Mouse (Mus musculus): ENCODE measurements at regions not wholly inside any gene's neighbourhood (a gene's known extent, or its start where the extent isn't known, plus 50 kb on each side); places are given as distances from the start of the nearest gene placed in this dataset.

DNA sequence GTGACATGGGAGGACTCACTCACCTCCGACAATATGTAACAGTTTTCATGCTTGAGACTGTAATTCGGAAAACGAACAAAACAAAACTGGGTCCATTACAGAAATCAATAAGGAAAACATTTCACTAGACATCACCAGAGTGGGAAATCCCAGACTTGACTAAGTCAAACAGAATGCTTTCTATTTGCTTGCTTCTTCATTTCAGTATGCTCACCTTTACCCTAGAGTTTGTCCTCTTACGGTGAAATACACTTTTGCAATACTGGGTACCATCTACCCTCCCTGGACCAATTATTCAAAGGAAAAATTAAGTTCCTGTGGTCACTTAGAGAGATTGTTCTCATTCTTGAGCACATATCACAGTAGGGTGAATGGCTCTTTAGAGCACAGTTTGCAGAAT, 613.4 kb upstream of the 4930412O13Rik start:
- no peak for ATAC-seq (replicated peaks; ENCODE audit: insufficient number of reproducible peaks, low FRiP score, low TSS enrichment, poor library complexity, severe bottlenecking)

DNA sequence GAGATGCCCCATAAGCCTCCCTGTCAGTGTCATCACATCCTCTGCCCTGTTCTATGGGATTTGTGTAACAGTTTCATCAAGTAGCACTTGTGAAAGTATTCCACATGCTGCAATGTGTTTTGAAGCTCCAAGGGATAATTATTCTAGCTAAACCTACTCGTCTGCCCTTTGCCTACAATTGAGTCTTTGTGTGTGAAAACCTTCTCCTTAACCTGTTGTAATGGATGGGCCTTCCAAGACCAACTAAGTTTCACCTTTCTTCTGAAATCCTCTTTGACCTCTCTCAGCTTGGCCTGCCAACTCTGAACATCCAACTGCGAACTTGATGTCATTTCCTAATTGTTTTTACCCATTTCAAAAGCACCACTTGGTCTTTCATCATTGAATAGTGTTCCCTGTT, 597.6 kb upstream of the 4930412O13Rik start:
- ATAC-seq (replicated peaks; ENCODE audit: insufficient number of reproducible peaks, low FRiP score, low TSS enrichment, poor library complexity, severe bottlenecking), result no peak

DNA sequence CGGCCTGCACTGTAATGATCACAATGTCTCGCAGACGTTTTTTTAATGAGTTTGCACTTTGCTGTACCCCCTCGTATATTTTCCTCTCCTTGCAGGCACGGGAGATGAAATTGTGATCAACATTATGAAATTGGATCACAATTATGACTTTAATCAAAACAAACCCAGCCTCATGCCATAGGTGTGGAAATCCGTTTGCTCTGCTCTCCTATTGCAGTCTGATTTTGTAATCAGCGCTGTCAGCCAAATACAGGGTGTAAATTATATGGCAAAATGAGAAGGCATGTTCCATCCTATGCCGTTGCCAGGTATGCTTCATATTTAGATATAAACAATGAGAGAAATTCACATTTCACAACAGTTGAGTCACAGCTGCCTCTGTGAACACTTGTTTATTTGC, 595.3 kb upstream of the 4930412O13Rik start:
- ATAC-seq (replicated peaks; ENCODE audit: insufficient number of reproducible peaks, low FRiP score, low TSS enrichment, poor library complexity, severe bottlenecking), result no peak

DNA sequence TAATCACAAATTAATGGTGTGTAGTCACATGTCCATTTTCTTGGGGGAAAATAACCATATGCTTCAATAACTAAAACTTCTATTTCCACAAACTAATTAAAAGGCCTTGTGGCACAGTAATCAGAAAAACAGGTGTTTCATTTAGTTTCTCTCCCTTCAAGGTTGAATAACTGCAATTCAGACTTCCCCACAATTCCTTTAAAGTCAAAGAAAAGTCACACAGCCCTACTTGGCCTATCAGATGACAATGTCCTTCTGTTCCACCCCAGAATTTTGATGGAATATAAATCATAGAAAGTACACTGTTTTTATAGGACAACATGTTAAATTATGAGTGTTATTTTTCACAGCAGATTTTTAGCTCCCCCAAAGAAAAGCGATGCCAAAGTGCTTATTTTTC, 594.0 kb upstream of the 4930412O13Rik start:
- ATAC-seq (replicated peaks; ENCODE audit: insufficient number of reproducible peaks, low FRiP score, low TSS enrichment, poor library complexity, severe bottlenecking), result no peak

DNA sequence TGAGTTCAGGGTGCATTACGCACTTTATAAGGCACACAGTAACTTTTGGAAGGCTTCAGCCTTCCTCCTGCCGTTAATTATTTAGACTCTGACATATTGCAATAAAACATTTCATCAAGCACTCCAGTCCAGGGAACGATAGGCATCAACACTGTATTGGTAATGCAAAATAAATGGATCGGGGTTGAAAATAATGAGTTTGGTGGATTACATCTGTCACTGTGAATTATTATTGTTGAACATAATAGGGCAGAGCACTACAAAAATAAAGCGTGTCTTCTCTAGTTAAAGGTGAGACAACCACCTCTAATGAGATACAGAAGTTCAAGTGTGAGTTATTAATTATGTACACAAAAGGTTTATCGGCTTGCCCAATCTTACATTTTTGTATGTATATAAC, 593.4 kb upstream of the 4930412O13Rik start:
- ATAC-seq (replicated peaks; ENCODE audit: insufficient number of reproducible peaks, low FRiP score, low TSS enrichment, poor library complexity, severe bottlenecking), result no peak

DNA sequence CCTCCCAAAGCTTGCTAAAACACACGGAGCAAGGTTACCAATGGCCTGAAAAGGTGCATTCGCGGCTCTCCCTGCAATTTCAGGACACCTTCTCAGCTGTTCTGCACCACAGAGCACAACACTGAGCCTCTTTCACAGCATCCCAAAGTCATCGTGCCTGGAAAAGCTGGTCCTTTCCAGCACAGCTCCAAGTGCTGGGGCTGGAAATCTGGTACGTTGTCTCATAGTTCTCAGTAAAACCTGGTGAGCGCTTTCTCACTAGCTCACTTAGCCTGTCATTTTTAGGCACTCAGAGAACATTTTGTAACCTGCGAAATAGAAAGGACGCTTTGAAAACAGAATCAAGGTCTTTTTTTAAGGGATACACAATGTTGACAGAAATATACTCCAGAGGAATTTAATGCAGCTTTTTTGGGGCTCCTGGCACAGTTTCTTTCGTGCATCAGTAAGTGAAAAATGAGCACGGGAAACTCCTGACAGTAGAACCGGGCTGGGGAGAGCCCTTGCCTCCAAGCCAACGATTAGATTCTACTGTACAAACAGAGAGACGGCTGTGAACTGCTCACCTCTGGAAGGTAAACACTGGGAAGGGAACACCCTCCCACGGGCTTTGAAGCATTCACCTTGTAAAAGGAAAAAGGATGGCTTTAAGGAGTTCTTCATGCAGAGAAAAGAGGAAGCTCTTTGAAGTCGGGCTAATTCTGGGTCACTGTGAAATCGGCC, 549.3 kb upstream of the 4930412O13Rik start:
- no peak for ATAC-seq (replicated peaks; ENCODE audit: insufficient number of reproducible peaks, low FRiP score, low TSS enrichment, poor library complexity, severe bottlenecking)

DNA sequence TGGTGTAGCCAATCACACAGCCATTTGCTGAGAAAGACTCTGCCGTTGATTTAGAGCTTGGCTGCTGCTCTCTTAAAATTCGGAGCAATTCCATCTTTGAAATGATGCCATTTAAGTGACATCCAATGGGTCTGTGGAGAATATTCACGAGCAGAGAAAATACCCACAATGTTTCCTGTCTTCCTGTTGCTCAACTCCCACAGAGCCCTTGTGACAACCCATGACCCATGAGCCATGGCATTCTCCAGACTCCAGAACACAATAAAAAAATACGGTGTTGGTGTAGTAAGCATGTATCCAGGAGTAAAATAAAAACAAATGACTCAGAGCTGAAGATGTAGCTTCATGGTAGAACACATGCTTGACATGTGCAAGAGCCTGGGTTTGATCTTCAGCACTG, 532.1 kb upstream of the 4930412O13Rik start:
- no peak for ATAC-seq (replicated peaks; ENCODE audit: insufficient number of reproducible peaks, low FRiP score, low TSS enrichment, poor library complexity, severe bottlenecking)

DNA sequence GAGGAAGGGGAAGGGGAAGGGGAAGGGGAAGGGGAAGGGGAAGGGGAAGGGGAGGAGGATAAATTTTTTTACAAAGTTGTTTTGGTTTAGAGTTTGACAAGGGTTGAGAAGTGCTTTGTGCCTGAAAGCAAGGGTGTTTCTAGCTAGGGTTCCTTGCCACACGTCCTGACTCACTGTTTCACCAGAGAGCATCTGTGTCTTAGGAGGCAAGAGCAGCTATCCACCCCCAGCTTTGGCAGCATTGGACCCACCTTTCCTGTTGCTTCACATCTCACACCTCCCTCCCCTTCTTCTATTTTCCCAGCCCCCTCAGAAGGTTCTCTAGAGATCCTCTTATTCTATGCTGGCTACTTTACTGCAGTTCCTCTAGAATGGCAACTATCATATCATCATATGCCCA, 531.1 kb upstream of the 4930412O13Rik start:
- no peak for ATAC-seq (replicated peaks; ENCODE audit: insufficient number of reproducible peaks, low FRiP score, low TSS enrichment, poor library complexity, severe bottlenecking)

DNA sequence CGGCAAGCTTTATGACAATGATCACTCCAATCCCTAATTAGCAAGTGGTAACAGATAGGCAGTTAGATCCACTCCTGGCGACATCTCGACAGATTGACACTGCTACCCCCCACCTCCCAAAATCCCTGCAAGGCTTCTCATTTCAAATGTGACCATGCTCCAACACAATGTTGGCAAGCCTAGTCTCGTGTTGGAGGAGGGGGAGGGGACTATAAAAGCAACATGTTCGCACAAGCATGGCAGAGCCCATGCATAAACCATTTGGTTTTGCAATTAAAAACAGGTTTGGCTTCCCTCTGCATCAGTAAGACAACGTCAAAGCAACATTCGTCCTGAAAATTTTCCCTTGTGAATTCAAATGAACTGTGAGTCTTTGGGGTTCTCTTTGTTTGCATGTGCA, 528.9 kb upstream of the 4930412O13Rik start:
- no peak for ATAC-seq (replicated peaks; ENCODE audit: insufficient number of reproducible peaks, low FRiP score, low TSS enrichment, poor library complexity, severe bottlenecking)

DNA sequence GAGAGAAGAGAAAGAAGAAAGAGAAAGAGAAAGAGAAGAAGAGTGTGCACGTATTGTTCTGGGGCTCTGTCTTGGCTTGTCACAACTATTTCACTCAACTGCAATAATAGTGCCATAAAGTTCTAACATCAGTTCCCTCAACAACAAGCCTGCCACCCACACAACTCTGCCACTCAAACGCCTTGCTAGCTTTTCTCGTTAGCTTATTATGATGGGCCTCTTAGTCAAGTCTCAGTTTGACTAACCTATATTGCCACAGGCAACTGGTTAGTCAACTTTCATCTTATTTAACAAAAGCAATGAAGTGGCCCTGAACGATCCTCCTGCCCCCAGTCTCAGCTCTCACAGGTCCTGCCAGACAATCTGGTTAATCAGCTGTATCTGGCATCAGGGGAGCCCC, 521.0 kb upstream of the 4930412O13Rik start:
- no peak for ATAC-seq (replicated peaks; ENCODE audit: insufficient number of reproducible peaks, low FRiP score, low TSS enrichment, poor library complexity, severe bottlenecking)

DNA sequence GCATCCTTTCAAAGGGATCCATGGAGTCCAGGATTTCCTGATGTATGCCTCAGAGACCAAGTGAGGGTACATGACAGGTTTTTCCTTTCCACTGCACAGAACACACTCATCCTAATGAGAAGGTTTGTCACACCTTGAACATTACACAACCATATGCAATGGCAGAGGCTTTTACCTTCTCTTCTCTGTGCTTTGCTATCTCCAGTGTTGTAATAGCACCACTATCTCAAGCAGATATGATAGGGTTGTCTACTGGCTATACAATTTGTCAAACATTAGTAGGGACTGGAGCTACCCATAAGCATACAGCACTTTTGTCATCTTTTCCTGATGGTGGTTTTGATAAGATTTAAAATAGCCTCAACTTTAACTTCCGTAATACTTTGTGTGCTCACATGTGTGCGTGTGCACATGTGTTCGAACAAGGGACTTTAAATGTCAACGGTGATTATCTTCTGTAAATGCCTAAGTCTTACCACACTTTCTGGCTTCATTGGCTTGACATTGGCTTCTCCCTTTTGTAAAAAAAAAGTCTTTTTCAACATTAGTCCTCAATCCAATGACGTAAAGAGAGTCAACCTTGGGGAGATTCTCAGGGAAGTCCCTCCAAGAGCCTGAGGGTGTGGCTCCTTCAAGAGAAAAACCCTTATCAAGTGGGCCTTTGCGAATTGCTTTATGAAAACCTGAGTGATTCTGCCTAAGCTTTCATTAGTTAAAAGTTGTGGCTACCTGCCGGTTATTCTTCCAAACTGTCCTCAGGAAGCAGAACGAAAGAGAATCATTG, 513.1 kb upstream of the 4930412O13Rik start:
- ATAC-seq (replicated peaks; ENCODE audit: insufficient number of reproducible peaks, low FRiP score, low TSS enrichment, poor library complexity, severe bottlenecking), result no peak

DNA sequence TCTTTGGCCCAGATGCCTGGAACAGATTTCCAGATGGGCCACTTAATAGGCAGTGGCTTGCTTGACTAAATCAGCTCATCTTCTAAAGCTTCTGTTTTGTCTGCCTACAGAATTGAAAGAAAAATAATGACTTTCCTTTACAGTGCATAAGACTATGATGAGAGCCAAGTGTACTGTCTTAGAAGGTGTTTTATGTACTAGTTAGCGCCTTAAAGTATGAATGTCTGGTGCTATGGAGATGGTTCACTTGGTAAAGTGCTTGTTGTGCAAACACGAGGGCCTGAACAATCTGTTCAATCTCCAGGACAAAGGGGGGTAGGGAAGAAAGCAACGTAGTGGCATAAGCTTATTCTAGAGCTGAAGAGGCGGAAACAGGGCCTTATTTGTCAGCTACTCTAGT, 511.5 kb upstream of the 4930412O13Rik start:
- no peak for ATAC-seq (replicated peaks; ENCODE audit: insufficient number of reproducible peaks, low FRiP score, low TSS enrichment, poor library complexity, severe bottlenecking)

DNA sequence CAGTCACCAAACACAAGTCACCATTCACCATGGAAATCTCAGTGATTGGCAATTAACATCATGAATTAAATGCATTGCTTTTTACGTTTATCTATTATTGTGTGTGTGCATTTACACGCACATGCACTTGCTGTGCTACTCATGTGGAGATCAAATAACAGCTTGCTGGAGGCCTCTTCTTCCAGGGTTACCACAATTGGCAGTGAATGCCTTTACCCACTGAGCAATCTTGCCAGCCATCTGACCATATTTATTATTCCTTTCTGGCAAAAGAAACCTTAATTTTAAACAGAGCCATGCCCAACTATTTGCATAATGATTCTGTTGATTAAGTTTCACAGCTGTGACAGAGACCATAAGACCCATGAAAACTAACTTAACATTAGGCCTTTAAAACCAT, 494.5 kb upstream of the 4930412O13Rik start:
- ATAC-seq (replicated peaks; ENCODE audit: insufficient number of reproducible peaks, low FRiP score, low TSS enrichment, poor library complexity, severe bottlenecking), result no peak

DNA sequence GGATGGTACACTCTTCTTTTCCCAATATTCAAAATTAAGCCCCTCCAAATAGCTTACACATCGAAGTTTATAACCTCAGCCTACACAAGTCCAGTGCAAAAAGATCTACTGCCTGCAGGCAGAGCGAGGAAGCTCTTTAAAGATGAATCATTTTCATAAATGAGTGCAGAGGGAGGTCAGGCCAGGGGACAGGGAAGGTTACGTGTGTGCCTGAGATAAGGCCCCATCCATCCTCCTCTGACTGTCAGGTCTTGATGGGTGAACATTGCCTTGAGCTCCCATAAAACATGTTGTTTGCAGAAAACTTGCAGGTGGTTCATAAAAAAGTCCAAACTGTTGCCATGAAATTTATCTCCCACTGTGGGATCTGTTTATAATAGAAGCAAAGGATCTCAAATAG, 493.0 kb upstream of the 4930412O13Rik start:
- ATAC-seq (replicated peaks; ENCODE audit: insufficient number of reproducible peaks, low FRiP score, low TSS enrichment, poor library complexity, severe bottlenecking), result no peak

DNA sequence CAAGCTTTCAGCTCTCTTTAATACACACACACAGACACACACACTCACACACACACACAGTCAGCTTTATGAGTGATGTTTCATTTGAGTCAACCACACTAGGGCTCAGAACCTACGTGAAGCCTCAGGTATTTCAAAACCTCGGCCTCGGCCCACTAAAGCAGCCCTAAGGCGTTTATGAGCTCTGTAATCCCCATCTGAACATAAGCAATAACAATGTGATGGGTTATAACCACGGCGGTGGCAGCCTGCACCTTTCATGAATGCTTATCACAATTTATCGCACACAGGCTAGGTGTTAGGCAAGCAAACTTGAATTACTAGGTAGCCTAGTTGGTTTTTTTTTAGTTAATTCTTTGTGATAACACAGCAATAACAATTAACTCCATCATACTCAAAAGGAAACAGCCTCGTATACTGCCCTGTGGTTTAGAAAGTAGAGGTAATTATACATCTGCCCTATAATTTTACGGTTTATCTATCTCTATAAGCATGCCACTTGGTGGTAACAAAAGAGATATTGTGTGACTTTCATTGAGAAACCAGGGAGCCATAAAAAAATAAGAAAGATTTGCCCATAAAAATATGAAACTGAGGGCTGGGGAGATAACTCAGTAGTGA, 485.6 kb upstream of the 4930412O13Rik start:
- ATAC-seq (replicated peaks; ENCODE audit: insufficient number of reproducible peaks, low FRiP score, low TSS enrichment, poor library complexity, severe bottlenecking), result no peak

DNA sequence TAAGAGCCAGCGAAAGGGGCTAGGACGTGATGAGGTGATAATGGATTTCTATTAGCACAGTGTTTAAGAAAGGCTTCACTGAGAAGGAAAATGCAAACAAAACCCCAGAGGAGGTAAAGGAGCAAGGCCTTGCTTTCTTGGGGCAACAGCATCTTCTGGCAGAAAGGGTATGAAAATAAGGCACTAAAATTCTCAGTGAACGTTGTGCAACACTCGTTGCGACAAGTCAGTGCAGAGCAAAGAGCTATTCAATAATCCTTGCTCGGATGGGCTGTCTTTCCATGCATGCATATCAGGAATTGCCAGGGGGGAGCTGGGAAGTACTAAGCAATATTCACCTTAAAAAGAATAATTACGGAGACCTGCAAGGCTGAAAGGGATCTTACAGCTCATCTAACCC, 479.6 kb upstream of the 4930412O13Rik start:
- ATAC-seq (replicated peaks; ENCODE audit: insufficient number of reproducible peaks, low FRiP score, low TSS enrichment, poor library complexity, severe bottlenecking), result no peak

DNA sequence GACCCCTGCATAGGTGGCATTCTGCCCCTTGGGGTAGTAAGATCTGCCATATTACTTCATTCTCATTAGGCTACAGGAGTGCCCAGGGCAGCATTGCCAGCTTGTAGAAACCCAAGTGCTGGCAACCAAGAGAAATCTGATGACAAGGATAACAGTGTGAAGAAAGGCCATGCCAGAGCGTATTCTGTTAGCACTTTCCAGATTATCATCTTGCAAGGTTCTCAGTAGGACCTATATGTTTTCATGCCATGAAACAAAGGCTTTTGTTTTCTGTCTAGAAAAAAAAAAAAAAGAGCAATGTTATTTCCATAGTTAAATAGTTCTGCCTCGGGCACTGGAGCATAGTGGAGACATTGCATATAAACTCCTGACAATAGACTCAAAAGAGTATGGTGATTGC, 478.8 kb upstream of the 4930412O13Rik start:
- no peak for ATAC-seq (replicated peaks; ENCODE audit: insufficient number of reproducible peaks, low FRiP score, low TSS enrichment, poor library complexity, severe bottlenecking)

DNA sequence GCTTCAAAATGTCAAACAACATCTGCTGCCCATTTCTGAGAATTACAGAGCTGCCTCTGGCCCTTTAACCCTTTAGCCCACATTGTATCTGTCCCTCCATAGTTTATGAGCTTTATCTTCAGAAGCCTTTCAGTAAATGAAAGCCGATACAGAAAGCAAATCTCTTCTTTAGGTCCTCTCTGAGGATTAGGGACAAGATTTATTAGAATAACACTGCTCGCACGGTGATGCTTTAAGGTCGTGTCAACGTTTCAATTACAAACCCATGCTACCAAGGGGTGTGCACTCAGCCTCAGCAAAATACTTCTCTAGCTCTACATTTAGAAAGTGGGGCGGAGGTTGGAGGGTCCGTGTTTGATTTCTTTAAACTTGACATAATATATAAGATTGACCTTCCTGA, 472.0 kb upstream of the 4930412O13Rik start:
- no peak for ATAC-seq (replicated peaks; ENCODE audit: insufficient number of reproducible peaks, low FRiP score, low TSS enrichment, poor library complexity, severe bottlenecking)

DNA sequence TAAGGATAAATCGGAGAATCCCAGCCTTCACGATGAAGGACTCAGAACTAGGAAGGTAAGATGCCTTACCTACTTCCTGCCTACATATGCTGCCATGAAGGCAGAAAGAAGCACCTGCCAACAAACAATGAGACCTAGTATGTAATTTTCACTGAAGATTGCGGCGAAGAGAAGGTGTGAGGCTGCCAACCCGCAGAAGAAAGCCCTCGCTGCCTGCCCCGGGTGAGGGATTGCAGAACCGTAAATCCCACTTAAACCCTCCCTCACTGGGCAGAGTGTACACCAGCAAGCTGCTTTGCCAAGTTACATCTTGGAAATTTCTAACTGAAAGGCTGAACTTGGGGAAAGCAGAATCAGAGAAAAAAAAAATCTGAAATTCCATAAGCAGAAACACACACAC, 458.4 kb upstream of the 4930412O13Rik start:
- ATAC-seq (replicated peaks; ENCODE audit: insufficient number of reproducible peaks, low FRiP score, low TSS enrichment, poor library complexity, severe bottlenecking), result no peak

DNA sequence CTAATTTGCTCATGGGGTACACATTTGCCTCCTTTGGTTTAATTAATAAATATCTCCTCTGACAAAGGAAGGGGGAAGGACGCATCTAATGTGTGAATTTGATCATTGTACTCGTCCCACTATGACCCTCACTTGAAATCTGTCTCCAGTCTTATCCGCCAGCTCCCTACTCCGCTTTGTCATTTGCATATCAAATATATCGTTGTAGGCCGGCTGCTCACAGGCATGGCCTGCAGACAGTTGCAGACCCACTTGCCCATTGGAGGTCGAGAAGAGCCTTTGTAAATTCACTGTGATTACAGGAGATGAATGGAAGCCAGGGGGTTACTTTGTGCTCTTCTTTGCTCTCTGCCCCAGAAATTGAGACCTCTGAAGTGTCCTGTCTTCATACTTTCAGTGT, 457.5 kb upstream of the 4930412O13Rik start:
- no peak for ATAC-seq (replicated peaks; ENCODE audit: insufficient number of reproducible peaks, low FRiP score, low TSS enrichment, poor library complexity, severe bottlenecking)

Data from monocyte, adult 5-6 weeks (primary cell).